Mouse (Mus musculus) gastrocnemius, postnatal 4 days (tissue): Measurements from ENCODE around the gene Nfasc. TPM values are rescaled to one million over a fixed set of nuclear protein-coding genes. Genes with fewer than 3 reads are reported as not detected.

Source experiments
- DNase-seq, 2 experiments: peaks; one replicate each; pipeline ENCODE4 v3.0.0; 2021 to 2022; ENCODE audit warnings: low spot score in 2 of 2, mixed read lengths in 2 of 2
- long read RNA-seq, 2 experiments: library from polyadenylated mRNA; stranded (forward); transcript quantifications; one replicate each; pipeline ENCODE4 v2.0.0; 2021
- total RNA-seq, 2 experiments: library from RNA; stranded (reverse); gene quantifications; 2 replicates each; pipeline ENCODE4 v1.2.3; 2021

Nfasc gene
- total RNA-seq, result 1 to 10 TPM; 1.6 to 2.0 TPM
- long read RNA-seq, experiment 1, result 0 reads
- long read RNA-seq, experiment 2, result 0 reads

GRCm38 (mm10) chr1:132741175-132741997 is at the start of gene Nfasc:
Gene Nfasc, minus strand, starts transcription at chr1:132741797.
- peak; percentile 36 to 38 for DNase-seq

- no peak for DNase-seq
These were observed 49.5 kb upstream of the Nfasc start for GRCm38 (mm10) chr1:132791049-132791448.

- DNase-seq, result peak in 1 of 2 experiments; percentile 28
These were observed 45.3 kb upstream of the Nfasc start for GRCm38 (mm10) chr1:132786866-132787265.

- no peak for DNase-seq
These were observed 40.2 kb upstream of the Nfasc start for GRCm38 (mm10) chr1:132781607-132782445.

GRCm38 (mm10) chr1:132780961-132781360 is 39.4 kb upstream of the Nfasc start:
- no peak for DNase-seq

GRCm38 (mm10) chr1:132780254-132780653 is 38.7 kb upstream of the Nfasc start:
- DNase-seq, result no peak

- DNase-seq, result no peak
These were observed 33.4 kb upstream of the Nfasc start for GRCm38 (mm10) chr1:132774959-132775358.

- DNase-seq, result no peak
These were observed 29.8 kb upstream of the Nfasc start for GRCm38 (mm10) chr1:132771377-132771776.

- no peak for DNase-seq
These were observed 28.0 kb upstream of the Nfasc start for GRCm38 (mm10) chr1:132769559-132769958.

- no peak for DNase-seq
These were observed 25.8 kb upstream of the Nfasc start for GRCm38 (mm10) chr1:132767422-132767821.

GRCm38 (mm10) chr1:132765887-132766651 is 24.5 kb upstream of the Nfasc start:
- DNase-seq, result no peak

- DNase-seq, result no peak
These were observed 23.6 kb upstream of the Nfasc start for GRCm38 (mm10) chr1:132765222-132765621.

- no peak for DNase-seq
These were observed 17.8 kb upstream of the Nfasc start for GRCm38 (mm10) chr1:132759390-132759789.

GRCm38 (mm10) chr1:132758656-132759370 is 17.2 kb upstream of the Nfasc start:
- DNase-seq, result peak in 1 of 2 experiments; percentile 53

- no peak for DNase-seq
These were observed 13.6 kb upstream of the Nfasc start for GRCm38 (mm10) chr1:132755211-132755610.

- DNase-seq, result no peak
These were observed 7.8 kb upstream of the Nfasc start for GRCm38 (mm10) chr1:132749217-132749884.

- no peak for DNase-seq
These were observed 4.7 kb upstream of the Nfasc start for GRCm38 (mm10) chr1:132746302-132746701.

GRCm38 (mm10) chr1:132745636-132746035 is 4.0 kb upstream of the Nfasc start:
- no peak for DNase-seq

- no peak for DNase-seq
These were observed 2.5 kb downstream of the Nfasc start for GRCm38 (mm10) chr1:132739077-132739521.

- no peak for DNase-seq
These were observed 5.4 kb downstream of the Nfasc start for GRCm38 (mm10) chr1:132736171-132736570.
